Mouse (Mus musculus) C2C12 (cell line): ENCODE measurements at regions not wholly inside any gene's neighbourhood (a gene's known extent, or its start where the extent isn't known, plus 50 kb on each side); places are given as distances from the start of the nearest gene placed in this dataset.

ENCODE experiments used
- CTCF ChIP-seq: IDR thresholded peaks from one replicate; pipeline ENCODE4 v1.5.1; 2011; ENCODE audit not compliant: control insufficient read depth, insufficient read depth, insufficient read length
- MYOG ChIP-seq: IDR thresholded peaks from one replicate; pipeline ENCODE4 v1.6.1; 2011; ENCODE audit not compliant: control insufficient read depth, insufficient read length; ENCODE audit errors: extremely low read depth
- USF1 ChIP-seq: IDR thresholded peaks from one replicate; pipeline ENCODE4 v1.6.1; 2011; ENCODE audit warnings: low read depth, mild to moderate bottlenecking, control low read depth, moderate library complexity

GRCm38 (mm10) chr12:39695322-39695721 is 342.5 kb downstream of the Arl4a start:
- no peak for TF ChIP-seq CTCF
- TF ChIP-seq USF1: no peak
- no peak for TF ChIP-seq MYOG
